Mouse (Mus musculus): ENCODE measurements at regions not wholly inside any gene's neighbourhood (a gene's known extent, or its start where the extent isn't known, plus 50 kb on each side); places are given as distances from the start of the nearest gene placed in this dataset.

DNA sequence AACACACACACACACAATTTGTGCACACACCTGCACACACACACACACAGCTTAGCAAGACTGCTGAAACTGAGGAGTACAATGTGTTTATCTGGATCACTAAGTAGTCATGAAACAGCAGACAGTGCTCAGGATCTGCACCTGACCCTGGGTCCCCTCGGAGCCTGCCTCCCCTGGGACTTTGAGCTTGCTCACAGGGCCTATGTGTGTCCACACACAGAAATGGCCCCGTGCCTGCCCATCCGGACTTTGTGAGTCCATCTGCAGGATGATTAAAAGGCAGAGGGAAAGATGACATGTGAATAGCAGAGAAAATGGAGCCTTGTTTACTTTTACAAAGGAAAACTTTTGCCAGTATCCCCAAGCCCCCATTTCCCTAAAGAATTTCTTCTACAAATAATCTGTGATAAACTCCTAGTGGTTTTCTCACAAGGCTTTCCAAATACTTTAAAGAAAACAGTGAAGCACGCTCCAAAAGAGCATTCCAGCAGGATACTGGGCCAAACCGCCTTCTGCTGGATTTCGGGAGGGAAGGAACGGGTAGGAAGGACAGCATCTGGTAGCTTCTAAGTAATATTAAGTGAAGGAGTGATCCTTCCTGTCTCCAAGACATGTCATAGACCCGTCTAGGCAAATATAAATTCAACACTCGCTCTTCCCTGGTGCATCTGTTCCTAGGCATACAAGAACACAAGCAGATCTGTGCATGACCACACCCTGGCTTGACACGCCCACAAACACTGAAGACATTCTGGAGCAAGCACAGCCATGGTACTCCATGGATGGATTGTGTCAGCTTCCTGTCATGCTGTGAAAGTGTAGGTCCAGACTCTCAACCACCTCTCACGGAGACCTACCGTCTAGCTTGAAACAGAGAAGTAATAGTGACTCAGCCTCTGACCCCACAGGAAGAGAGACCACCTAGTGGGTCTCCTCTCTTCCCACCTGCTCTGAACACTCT lies 52.1 kb upstream of the Zfp637 start:
- 60% methylated on average over 12 of the region's 12 CpGs for WGBS (ENCODE audit: insufficient replicate concordance)
- Histone ChIP-seq H3K36me3 (no peaks in the 10 kb centered on the region), H3K4me3 (replicated peaks) (no peak overlapping the region), H3K4me2 (no peak overlapping the region), H3K4me1 (replicated peaks) (no peaks in the 10 kb centered on the region), H3K9ac (no peak overlapping the region), H3K9me3 (replicated peaks) (no peaks in the 10 kb centered on the region), H3K27me3 (no peaks in the 10 kb centered on the region), H3K27ac (no peak overlapping the region)
- ATAC-seq (ENCODE audit: low read depth) (no peak), DNase-seq (no peak)

GRCm38 (mm10) chr6:117790581-117790980 lies 50.4 kb upstream of the Zfp637 start:
- Histone ChIP-seq H3K27me3 (no peaks in the 10 kb centered on the region), H3K9ac (no peak overlapping the region), H3K9me3 (replicated peaks) (no peaks in the 10 kb centered on the region), H3K27ac (no peak overlapping the region), H3K4me1 (replicated peaks) (no peaks in the 10 kb centered on the region), H3K4me3 (replicated peaks) (no peak overlapping the region), H3K4me2 (no peak overlapping the region), H3K36me3 (no peaks in the 10 kb centered on the region)
- 68% methylated on average over 6 of the region's 6 CpGs for WGBS (ENCODE audit: insufficient replicate concordance)
- no peak for ATAC-seq (ENCODE audit: low read depth)
- DNase-seq: no peak

Data from liver, embryonic 13.5 days (tissue).